Mouse (Mus musculus): Measurements from ENCODE around the gene Gzf1.

Gene Gzf1

GRCm38 (mm10) chr2:148680775-148681291 lies at the start of gene Gzf1:
Gene Gzf1, plus strand, starts transcription at chr2:148681023.
- peak; percentile 97 for DNase-seq

- DNase-seq, result no peak
Measured at GRCm38 (mm10) chr2:148631602-148632001, 49.2 kb upstream of the Gzf1 start.

GRCm38 (mm10) chr2:148634466-148634865 lies 46.4 kb upstream of the Gzf1 start:
- DNase-seq, result no peak

GRCm38 (mm10) chr2:148642610-148643370 lies 38.0 kb upstream of the Gzf1 start:
- no peak for DNase-seq

GRCm38 (mm10) chr2:148644421-148645000 lies 36.3 kb upstream of the Gzf1 start:
- no peak for DNase-seq

GRCm38 (mm10) chr2:148650587-148651357 lies 30.1 kb upstream of the Gzf1 start:
- no peak for DNase-seq

GRCm38 (mm10) chr2:148654961-148655360 lies 25.9 kb upstream of the Gzf1 start:
- DNase-seq, result no peak

- no peak for DNase-seq
Measured at GRCm38 (mm10) chr2:148663458-148663857, 17.4 kb upstream of the Gzf1 start.

GRCm38 (mm10) chr2:148672199-148673096 lies 8.4 kb upstream of the Gzf1 start, which contains the start of gene Nxt1:
Gene Nxt1, plus strand, starts transcription at chr2:148672601.
- DNase-seq, result peak; percentile 98

GRCm38 (mm10) chr2:148677801-148678200 lies 3.0 kb upstream of the Gzf1 start:
- no peak for DNase-seq

GRCm38 (mm10) chr2:148679346-148679745 lies 1.5 kb upstream of the Gzf1 start:
- no peak for DNase-seq

GRCm38 (mm10) chr2:148681461-148681891 lies 653 bp downstream of the Gzf1 start:
- DNase-seq, result peak in 1 of 2 experiments; percentile 59

GRCm38 (mm10) chr2:148683031-148683430 lies 2.2 kb downstream of the Gzf1 start:
- no peak for DNase-seq

GRCm38 (mm10) chr2:148684972-148685371 lies 4.1 kb downstream of the Gzf1 start:
- DNase-seq, result no peak

- DNase-seq, result no peak
Measured at GRCm38 (mm10) chr2:148685709-148686108, 4.9 kb downstream of the Gzf1 start.

GRCm38 (mm10) chr2:148686862-148687261 lies 6.0 kb downstream of the Gzf1 start:
- no peak for DNase-seq

- DNase-seq, result no peak
Measured at GRCm38 (mm10) chr2:148687971-148688370, 7.1 kb downstream of the Gzf1 start.

- DNase-seq, result no peak
Measured at GRCm38 (mm10) chr2:148689444-148690140, 8.8 kb downstream of the Gzf1 start.

GRCm38 (mm10) chr2:148690291-148690690 lies 9.5 kb downstream of the Gzf1 start:
- no peak for DNase-seq

GRCm38 (mm10) chr2:148690781-148691180 lies 10.0 kb downstream of the Gzf1 start:
- DNase-seq, result no peak

- DNase-seq, result no peak
Measured at GRCm38 (mm10) chr2:148698571-148698970, 17.7 kb downstream of the Gzf1 start.

All from thymus, adult 18-20 months (tissue).